Mouse (Mus musculus): Measurements from ENCODE around the gene Crat. TPM values are rescaled to one million over a fixed set of nuclear protein-coding genes. Genes with fewer than 3 reads are reported as not detected.

Gene Crat
- polyA plus RNA-seq, 2 experiments, result 15.0 to 27.4 TPM

DNA sequence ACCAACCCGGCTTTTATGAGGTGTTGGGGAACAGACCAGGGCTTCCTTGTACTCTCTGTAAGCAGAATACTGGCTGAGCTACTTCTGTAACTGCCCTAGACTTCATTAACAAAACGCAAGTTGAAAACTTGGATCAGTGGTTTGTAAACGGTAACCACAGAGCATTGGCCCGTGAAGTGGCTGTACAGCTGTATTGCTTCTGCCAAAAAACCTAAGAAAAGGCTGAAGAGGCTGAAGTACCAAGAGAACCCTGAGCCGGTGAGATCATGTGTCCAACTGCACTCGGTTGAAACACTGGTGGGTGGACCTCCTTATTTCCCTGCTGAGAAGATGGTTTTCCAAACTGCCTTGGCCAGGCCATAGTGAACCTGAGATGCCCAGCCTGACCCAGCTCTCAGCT lies 42.7 kb upstream of the Crat start:
- Histone ChIP-seq H3K9me3 (ENCODE audit: control insufficient read depth, low read length) (no peaks in the 10 kb centered on the region), H3K4me2 (ENCODE audit: low read depth) (no peak overlapping the region), H3K27me3 (ENCODE audit: control insufficient read depth, insufficient read depth, low read length) (no peaks in the 10 kb centered on the region), H3K4me3 (ENCODE audit: insufficient read depth in 1 of 2, low read depth in 2 of 2, low read length in 2 of 2) (no peak overlapping the region), H3K9ac (replicated peaks) (no peak overlapping the region), H3K27ac (no peak overlapping the region), H3K36me3 (replicated peaks; ENCODE audit: control insufficient read depth, insufficient read depth, low read depth) (no peaks in the 10 kb centered on the region), H3K4me1 (replicated peaks; ENCODE audit: control insufficient read depth in 2 of 2, insufficient read depth in 2 of 2, low read length in 1 of 2) (peaks cover 0 to 2% of the 10 kb centered on the region in 2 experiments; a peak in 2 of 4 replicates)
- TF ChIP-seq EP300 (IDR thresholded peaks at IDR 0.05; ENCODE audit: low read depth) (no peak), CTCF (IDR thresholded peaks at IDR 0.05; ENCODE audit: low read depth) (no peak)
- WGBS (ENCODE audit: insufficient replicate concordance), result 82% methylated on average over 6 of the region's 6 CpGs
- DNase-seq (ENCODE audit: low read depth in 3 of 3, low spot score in 3 of 3) (no peak), ATAC-seq (ENCODE audit: insufficient read depth) (no peak)

DNA sequence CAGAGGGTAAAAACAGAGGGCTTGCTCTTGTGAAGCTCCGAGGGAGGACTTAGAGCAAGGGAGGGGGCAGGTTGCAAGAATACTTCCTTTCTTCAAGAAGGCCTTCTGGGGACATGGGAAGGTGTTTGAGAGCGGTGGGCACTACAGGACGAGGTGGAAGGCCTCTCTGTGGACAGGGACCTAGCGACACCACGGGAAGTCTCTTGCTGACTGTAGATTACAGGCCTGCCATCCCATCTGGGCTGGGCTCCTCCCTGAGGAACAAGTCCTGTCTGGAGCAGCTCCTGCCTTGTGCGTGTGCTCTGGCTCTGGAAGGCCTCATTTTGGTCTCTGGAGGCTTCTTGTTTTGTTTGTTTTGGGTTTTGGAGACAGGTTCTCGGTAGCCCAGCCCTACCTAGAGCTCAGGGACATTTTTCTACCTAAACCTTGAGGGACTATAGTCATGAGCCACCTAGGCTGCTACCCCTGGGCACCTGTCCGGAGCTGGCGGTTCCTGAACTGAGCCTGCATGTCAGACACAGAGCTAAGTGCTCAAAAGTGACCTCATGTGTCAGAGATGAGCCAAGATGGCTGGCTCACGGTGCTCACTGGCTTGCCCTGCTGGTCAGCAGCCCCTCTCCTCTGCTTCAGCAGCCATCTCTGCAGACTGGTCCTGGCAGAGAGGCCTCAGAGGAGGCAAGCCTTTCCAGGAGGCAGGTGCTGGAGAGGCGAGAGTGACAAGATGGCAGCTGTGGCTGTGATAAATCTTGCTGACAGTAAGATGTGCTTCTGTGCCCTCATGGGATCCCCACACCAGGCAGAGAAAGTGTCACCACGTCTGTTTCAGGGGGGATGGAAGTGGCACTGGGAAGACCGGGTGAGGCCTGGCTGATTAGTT lies 40.7 kb upstream of the Crat start:
- Histone ChIP-seq H3K4me1 (replicated peaks; ENCODE audit: control insufficient read depth in 2 of 2, insufficient read depth in 2 of 2, low read length in 1 of 2) (no peaks in the 10 kb centered on the region), H3K4me2 (ENCODE audit: low read depth) (no peak overlapping the region), H3K4me3 (ENCODE audit: insufficient read depth in 1 of 2, low read depth in 2 of 2, low read length in 2 of 2) (no peak overlapping the region), H3K9me3 (ENCODE audit: control insufficient read depth, low read length) (no peaks in the 10 kb centered on the region), H3K9ac (replicated peaks) (no peak overlapping the region), H3K36me3 (replicated peaks; ENCODE audit: control insufficient read depth, insufficient read depth, low read depth) (no peaks in the 10 kb centered on the region), H3K27me3 (ENCODE audit: control insufficient read depth, insufficient read depth, low read length) (no peaks in the 10 kb centered on the region), H3K27ac (no peak overlapping the region)
- ATAC-seq (ENCODE audit: insufficient read depth) (no peak), DNase-seq (ENCODE audit: low read depth in 3 of 3, low spot score in 3 of 3) (no peak)
- WGBS (ENCODE audit: insufficient replicate concordance), result 72% methylated on average over 13 of the region's 13 CpGs
- TF ChIP-seq EP300 (IDR thresholded peaks at IDR 0.05; ENCODE audit: low read depth) (no peak), CTCF (IDR thresholded peaks at IDR 0.05; ENCODE audit: low read depth) (no peak)

DNA sequence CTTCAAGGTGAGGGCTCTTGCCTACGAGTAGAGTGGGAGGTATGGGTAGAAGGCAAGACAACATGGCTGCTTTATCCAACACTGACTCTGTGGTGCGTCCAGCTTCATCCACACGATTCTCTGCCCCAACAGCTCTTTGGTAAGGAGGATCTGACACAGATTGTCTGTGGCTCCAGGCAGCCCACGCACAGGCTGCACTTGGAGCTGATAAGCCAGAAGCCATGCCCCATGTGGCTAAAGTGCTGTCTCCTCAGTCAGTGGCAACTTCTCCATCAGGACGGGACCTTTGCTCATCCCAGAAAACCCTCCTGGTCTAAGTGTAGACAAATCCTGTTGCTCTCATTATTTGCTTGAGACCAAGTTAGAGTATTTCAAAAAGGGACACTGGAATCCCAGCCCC lies 39.0 kb upstream of the Crat start:
- WGBS (ENCODE audit: insufficient replicate concordance), result 42% methylated on average over 5 of the region's 5 CpGs
- Histone ChIP-seq H3K4me3 (ENCODE audit: insufficient read depth in 1 of 2, low read depth in 2 of 2, low read length in 2 of 2) (no peak overlapping the region), H3K27ac (no peak overlapping the region), H3K9me3 (ENCODE audit: control insufficient read depth, low read length) (no peaks in the 10 kb centered on the region), H3K9ac (replicated peaks) (no peak overlapping the region), H3K4me2 (ENCODE audit: low read depth) (no peak overlapping the region), H3K27me3 (ENCODE audit: control insufficient read depth, insufficient read depth, low read length) (no peaks in the 10 kb centered on the region), H3K36me3 (replicated peaks; ENCODE audit: control insufficient read depth, insufficient read depth, low read depth) (peaks cover 4% of the 10 kb centered on the region), H3K4me1 (replicated peaks; ENCODE audit: control insufficient read depth in 2 of 2, insufficient read depth in 2 of 2, low read length in 1 of 2) (no peaks in the 10 kb centered on the region)
- DNase-seq (ENCODE audit: low read depth in 3 of 3, low spot score in 3 of 3) (no peak), ATAC-seq (ENCODE audit: insufficient read depth) (no peak)
- TF ChIP-seq EP300 (IDR thresholded peaks at IDR 0.05; ENCODE audit: low read depth), result no peak
- TF ChIP-seq CTCF (IDR thresholded peaks at IDR 0.05; ENCODE audit: low read depth), result no peak

DNA sequence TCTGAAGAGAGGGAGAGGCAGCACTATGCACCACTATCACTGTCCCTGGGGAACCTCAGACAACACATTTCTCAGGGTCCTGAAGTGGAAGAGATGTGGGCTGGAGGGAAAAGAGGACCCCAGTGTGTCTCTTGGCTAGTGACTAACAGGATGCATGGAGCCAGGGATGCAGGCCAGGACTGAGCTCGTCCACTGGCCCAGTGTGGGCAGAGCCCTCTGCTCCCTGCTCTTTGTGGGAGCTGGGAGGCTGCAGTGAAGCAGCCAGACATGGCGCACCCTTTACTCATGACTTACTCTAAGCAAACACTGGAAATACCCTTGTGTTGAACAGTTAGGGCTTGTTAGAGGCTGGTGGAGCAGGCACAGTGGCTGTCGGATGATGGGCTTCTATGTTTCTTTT lies 38.0 kb upstream of the Crat start:
- ATAC-seq (ENCODE audit: insufficient read depth), result no peak
- no peak overlapping the region for H3K27ac ChIP-seq
- WGBS (ENCODE audit: insufficient replicate concordance), result 82% methylated on average over 3 of the region's 3 CpGs

DNA sequence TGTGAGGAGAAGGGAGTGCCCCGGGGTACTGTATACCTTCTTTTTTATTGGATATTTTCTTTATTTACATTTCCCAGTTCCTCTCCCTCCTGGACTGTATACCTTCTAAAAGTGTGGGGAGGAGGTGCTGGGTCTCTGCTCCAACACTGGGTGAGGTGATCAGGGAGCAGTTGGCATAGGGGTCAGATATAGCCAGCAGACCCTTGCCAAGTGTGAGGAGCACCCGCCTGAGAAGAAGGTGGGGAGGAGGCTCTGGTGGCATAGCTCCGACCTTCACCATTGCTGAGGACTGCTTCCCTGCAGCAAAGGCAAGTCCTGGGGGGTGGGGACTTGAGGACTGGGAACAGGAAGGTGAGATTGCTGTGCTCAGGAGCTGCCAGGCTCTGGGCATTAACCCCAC lies 35.9 kb upstream of the Crat start:
- H3K4me3 ChIP-seq (ENCODE audit: insufficient read depth in 1 of 2, low read depth in 2 of 2, low read length in 2 of 2), result no peak overlapping the region
- H3K4me2 ChIP-seq (ENCODE audit: low read depth), result no peak overlapping the region
- WGBS (ENCODE audit: insufficient replicate concordance), result 74% methylated on average over 3 of the region's 3 CpGs
- H3K27me3 ChIP-seq (ENCODE audit: control insufficient read depth, insufficient read depth, low read length), result no peaks in the 10 kb centered on the region
- no peak for TF ChIP-seq CTCF (IDR thresholded peaks at IDR 0.05; ENCODE audit: low read depth)
- no peak for TF ChIP-seq EP300 (IDR thresholded peaks at IDR 0.05; ENCODE audit: low read depth)
- ATAC-seq (ENCODE audit: insufficient read depth) (no peak), DNase-seq (ENCODE audit: low read depth in 3 of 3, low spot score in 3 of 3) (no peak)
- H3K27ac ChIP-seq, result no peak overlapping the region
- no peak overlapping the region for H3K9ac ChIP-seq (replicated peaks)
- H3K9me3 ChIP-seq (ENCODE audit: control insufficient read depth, low read length), result no peaks in the 10 kb centered on the region
- H3K36me3 ChIP-seq (replicated peaks; ENCODE audit: control insufficient read depth, insufficient read depth, low read depth), result peaks cover 16% of the 10 kb centered on the region
- no peaks in the 10 kb centered on the region for H3K4me1 ChIP-seq (replicated peaks; ENCODE audit: control insufficient read depth in 2 of 2, insufficient read depth in 2 of 2, low read length in 1 of 2)

More for the DNA sequence above, 38.0 kb upstream of the Crat start:
- H3K36me3 ChIP-seq (replicated peaks; ENCODE audit: control insufficient read depth, insufficient read depth, low read depth), result peaks cover 10% of the 10 kb centered on the region
- H3K4me1 ChIP-seq (replicated peaks; ENCODE audit: control insufficient read depth in 2 of 2, insufficient read depth in 2 of 2, low read length in 1 of 2), result no peaks in the 10 kb centered on the region
- no peak overlapping the region for H3K4me3 ChIP-seq (ENCODE audit: insufficient read depth in 1 of 2, low read depth in 2 of 2, low read length in 2 of 2)
- no peak overlapping the region for H3K4me2 ChIP-seq (ENCODE audit: low read depth)
- no peak for DNase-seq (ENCODE audit: low read depth in 3 of 3, low spot score in 3 of 3)
- H3K9ac ChIP-seq (replicated peaks), result no peak overlapping the region
- no peaks in the 10 kb centered on the region for H3K9me3 ChIP-seq (ENCODE audit: control insufficient read depth, low read length)
- no peaks in the 10 kb centered on the region for H3K27me3 ChIP-seq (ENCODE audit: control insufficient read depth, insufficient read depth, low read length)
- TF ChIP-seq EP300 (IDR thresholded peaks at IDR 0.05; ENCODE audit: low read depth), result no peak
- TF ChIP-seq CTCF (IDR thresholded peaks at IDR 0.05; ENCODE audit: low read depth), result no peak
